Mouse (Mus musculus): ENCODE measurements around the gene Rnf123.

DNA sequence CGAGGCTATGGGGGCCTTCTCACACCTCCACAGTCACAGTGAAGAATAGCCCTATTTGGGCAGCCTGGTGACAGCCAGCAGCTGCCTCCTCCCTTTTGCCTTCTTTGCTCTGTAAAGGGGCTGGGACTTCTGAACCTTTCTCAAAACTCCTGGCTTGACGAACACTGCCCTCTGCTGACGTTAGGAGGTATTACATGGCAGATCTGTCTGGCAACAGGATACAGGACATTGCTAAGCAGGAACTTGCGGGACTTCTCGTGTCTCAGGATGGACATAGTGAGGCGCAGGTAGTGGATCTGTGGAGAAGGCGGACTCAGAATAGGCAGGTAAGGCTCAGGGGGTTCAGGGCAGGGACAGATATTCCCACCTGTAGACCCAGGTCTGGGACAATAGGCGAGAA, 15.2 kb downstream of the Rnf123 start:
- TF ChIP-seq CTCF (IDR thresholded peaks at IDR 0.05; ENCODE audit: low read depth, low read length) (peak; percentile 70), POLR2A (IDR thresholded peaks at IDR 0.05; ENCODE audit: extremely low read depth, insufficient read depth, low read length) (no peak)
